Mouse (Mus musculus): ENCODE results near the gene Ruvbl2. TPM values are rescaled to one million over a fixed set of nuclear protein-coding genes. Genes with fewer than 3 reads are reported as not detected.
"Not testable (repeated sequence)": the region's sequence is repeated elsewhere in the genome, so short reads cannot be mapped to it uniquely, and the experiment has no call there.

Ruvbl2 gene
- polyA plus RNA-seq (2016; fragmentation: Nextera tagmentation; extraction: Ambion mirVana): 202 and 222 TPM in 2 replicates

- no peak within 1 kb of the TSS for H3K27ac ChIP-seq (replicated peaks)
- DNase-seq (ENCODE audit: low spot score): no peak
These were observed at the start of gene Ruvbl2 for GRCm38 (mm10) chr7:45437521-45438276. TSS of gene Ruvbl2 (minus strand) at chr7:45438096.

DNA sequence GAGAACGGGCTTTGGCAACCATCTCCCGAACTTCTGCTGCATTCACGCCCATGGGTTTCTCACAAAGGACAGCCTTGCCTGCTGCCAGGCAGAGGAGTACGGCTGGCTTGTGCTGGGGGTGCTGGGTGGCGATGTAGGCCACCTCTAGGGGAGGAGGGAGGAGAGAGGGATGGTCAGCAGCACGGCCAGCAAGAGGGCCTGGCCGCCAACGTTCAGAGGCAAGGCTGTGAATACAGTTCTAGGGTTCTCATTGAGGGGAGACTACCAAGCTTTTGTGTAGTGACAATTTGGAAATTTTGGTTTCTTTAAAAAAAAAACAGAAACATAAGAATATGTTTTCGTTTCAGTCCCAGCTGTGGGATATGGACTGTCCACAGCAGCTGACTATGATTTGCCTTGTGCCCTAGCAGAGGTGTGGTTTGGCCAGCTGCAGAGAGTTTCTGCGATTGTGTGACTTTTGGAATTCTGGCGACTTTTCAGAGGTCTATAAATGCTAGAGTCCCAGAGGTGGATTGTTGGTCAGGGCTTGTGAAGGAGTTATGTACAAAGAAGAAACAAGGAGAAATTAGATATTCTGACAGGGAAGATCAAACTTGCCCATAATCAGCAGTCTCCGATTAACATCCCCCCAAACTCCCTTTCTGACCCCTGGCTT, 49.0 kb upstream of the Ruvbl2 start, which contains the start of gene Gm45808:
TSS of gene Gm45808 (minus strand) at position 51 of the 655 bp plus-strand sequence.
- Histone ChIP-seq H3K4me1 (peaks cover 42% of the 10 kb centered on the region), H3K9me3 (replicated peaks) (no peaks in the 10 kb centered on the region), H3K36me3 (peaks cover 4% of the 10 kb centered on the region; the same call in 1 of the 2 replicates), H3K4me3 (peak within 1 kb of the TSS; percentile 71; the same call in 1 of the 2 replicates), H3K27me3 (ENCODE audit: low read depth, poor library complexity, severe bottlenecking) (no peaks in the 10 kb centered on the region), H3K27ac (replicated peaks) (peak within 1 kb of the TSS; percentile 92; the same call in 1 of the 2 replicates)
- 83% methylated on average over 12 of the region's 12 CpGs for WGBS
- no peak for DNase-seq (ENCODE audit: low spot score)

More at GRCm38 (mm10) chr7:45437521-45438276, at the start of gene Ruvbl2:
- peak within 1 kb of the TSS; percentile 3; the same call in 1 of the 2 replicates for H3K4me3 ChIP-seq
- H3K27me3 ChIP-seq (ENCODE audit: low read depth, poor library complexity, severe bottlenecking): no peaks in the 10 kb centered on the region
- no peaks in the 10 kb centered on the region for H3K9me3 ChIP-seq (replicated peaks)
- H3K36me3 ChIP-seq: peaks cover 41% of the 10 kb centered on the region
- WGBS: 18% methylated on average over 19 of the region's 19 CpGs
- peaks cover 46% of the 10 kb centered on the region for H3K4me1 ChIP-seq

DNA sequence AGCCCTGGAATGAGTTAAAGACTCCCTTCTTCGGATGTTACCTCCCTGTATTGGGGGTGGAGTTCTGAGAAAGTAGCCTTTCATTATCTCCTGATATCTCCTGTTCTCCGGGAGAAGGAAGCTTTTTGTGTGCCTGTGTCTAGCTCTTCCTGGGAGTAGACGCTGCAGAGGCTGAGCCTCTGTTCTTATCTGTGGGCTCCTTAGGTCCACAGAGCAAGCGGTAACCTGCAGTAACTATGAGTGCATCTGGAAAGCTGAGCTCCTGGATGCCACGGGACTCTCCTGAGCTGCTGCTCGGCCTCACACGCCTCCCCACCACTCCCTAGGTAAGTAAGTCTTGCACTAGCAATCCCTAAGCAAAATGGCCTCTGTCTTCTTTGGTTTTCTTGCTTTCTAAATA, 48.3 kb upstream of the Ruvbl2 start:
- no peak overlapping the region for H3K27ac ChIP-seq (replicated peaks)
- H3K4me1 ChIP-seq: peaks cover 38% of the 10 kb centered on the region
- H3K9me3 ChIP-seq (replicated peaks): no peaks in the 10 kb centered on the region
- no peaks in the 10 kb centered on the region for H3K27me3 ChIP-seq (ENCODE audit: low read depth, poor library complexity, severe bottlenecking)
- peaks cover 4% of the 10 kb centered on the region; the same call in 1 of the 2 replicates for H3K36me3 ChIP-seq
- no peak for DNase-seq (ENCODE audit: low spot score)
- WGBS: 82% methylated on average over 7 of the region's 7 CpGs
- no peak overlapping the region for H3K4me3 ChIP-seq

DNA sequence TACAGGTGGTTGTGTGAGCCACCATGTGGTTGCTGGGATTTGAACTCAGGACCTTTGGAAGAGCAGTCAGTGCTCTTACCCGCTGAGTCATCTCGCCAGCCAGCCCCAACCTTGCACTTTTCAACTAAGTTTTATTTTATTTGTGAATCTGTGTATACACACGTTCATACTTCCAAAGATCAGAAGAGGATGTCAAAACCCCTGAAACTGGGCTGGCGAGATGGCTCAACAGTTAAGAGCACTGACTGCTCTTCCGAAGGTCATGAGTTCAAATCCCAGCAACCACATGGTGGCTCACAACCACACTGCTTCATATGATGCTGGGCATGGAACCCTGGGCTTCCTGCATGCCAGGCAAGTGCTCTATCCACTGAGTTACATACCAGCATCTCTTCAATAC, 47.1 kb upstream of the Ruvbl2 start:
- not testable (repeated sequence) for H3K9me3 ChIP-seq (replicated peaks); H3K27me3 ChIP-seq (ENCODE audit: low read depth, poor library complexity, severe bottlenecking); H3K27ac ChIP-seq (replicated peaks); H3K36me3 ChIP-seq; DNase-seq (ENCODE audit: low spot score); H3K4me3 ChIP-seq
- 94% methylated on average over 5 of the region's 5 CpGs for WGBS
- peaks cover 26% of the 10 kb centered on the region for H3K4me1 ChIP-seq

- no peaks in the 10 kb centered on the region for H3K4me1 ChIP-seq
- no peak overlapping the region for H3K4me3 ChIP-seq
- no peaks in the 10 kb centered on the region for H3K27me3 ChIP-seq (ENCODE audit: low read depth, poor library complexity, severe bottlenecking)
- no peaks in the 10 kb centered on the region for H3K9me3 ChIP-seq (replicated peaks)
- 95% methylated on average over 1 of the region's 1 CpGs for WGBS
- peaks cover 12% of the 10 kb centered on the region for H3K36me3 ChIP-seq
- H3K27ac ChIP-seq (replicated peaks): no peak overlapping the region
- no peak for DNase-seq (ENCODE audit: low spot score)
These were observed 44.3 kb upstream of the Ruvbl2 start for GRCm38 (mm10) chr7:45482166-45482565.

DNA sequence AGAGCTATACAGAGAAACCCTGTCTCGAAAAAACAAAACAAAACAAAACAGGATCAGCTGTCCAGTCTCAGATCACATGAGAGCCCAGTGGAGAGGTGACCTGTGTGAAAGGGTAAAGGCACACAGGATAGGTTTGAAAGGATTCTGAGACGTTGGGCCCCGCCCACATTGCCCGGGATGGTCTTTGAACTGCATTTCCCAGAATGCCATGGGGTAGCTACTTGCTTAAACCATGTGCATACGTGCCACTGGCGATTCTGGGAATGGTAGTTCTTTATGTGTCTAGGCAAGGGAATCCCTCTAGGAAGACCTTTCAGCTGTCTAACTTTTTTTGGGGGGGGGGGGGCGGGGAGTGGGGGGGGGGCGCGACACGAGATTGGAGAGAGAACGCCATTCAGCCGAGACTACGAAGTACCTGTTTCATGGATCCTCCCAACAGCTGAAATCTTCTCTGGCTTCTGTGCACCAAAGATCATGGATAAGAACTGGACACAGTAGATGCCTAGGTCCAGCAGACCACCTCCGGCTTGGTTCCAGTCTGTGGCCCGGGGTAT, 43.6 kb upstream of the Ruvbl2 start, which contains the start of gene Tulp2:
TSS of gene Tulp2 (plus strand) at position 504 of the 554 bp plus-strand sequence.
- H3K27me3 ChIP-seq (ENCODE audit: low read depth, poor library complexity, severe bottlenecking): no peaks in the 10 kb centered on the region
- no peak within 1 kb of the TSS for H3K27ac ChIP-seq (replicated peaks)
- H3K9me3 ChIP-seq (replicated peaks): no peaks in the 10 kb centered on the region
- DNase-seq (ENCODE audit: low spot score): peak; percentile 41
- H3K4me1 ChIP-seq: no peaks in the 10 kb centered on the region
- 58% methylated on average over 15 of the region's 15 CpGs for WGBS
- H3K4me3 ChIP-seq: no peak within 1 kb of the TSS
- H3K36me3 ChIP-seq: peaks cover 12% of the 10 kb centered on the region

GRCm38 (mm10) chr7:45480310-45480709, 42.4 kb upstream of the Ruvbl2 start:
- 87% methylated on average over 4 of the region's 4 CpGs for WGBS
- H3K27me3 ChIP-seq (ENCODE audit: low read depth, poor library complexity, severe bottlenecking); H3K4me3 ChIP-seq; H3K9me3 ChIP-seq (replicated peaks); H3K4me1 ChIP-seq; DNase-seq (ENCODE audit: low spot score); H3K27ac ChIP-seq (replicated peaks); H3K36me3 ChIP-seq: not testable (repeated sequence)

DNA sequence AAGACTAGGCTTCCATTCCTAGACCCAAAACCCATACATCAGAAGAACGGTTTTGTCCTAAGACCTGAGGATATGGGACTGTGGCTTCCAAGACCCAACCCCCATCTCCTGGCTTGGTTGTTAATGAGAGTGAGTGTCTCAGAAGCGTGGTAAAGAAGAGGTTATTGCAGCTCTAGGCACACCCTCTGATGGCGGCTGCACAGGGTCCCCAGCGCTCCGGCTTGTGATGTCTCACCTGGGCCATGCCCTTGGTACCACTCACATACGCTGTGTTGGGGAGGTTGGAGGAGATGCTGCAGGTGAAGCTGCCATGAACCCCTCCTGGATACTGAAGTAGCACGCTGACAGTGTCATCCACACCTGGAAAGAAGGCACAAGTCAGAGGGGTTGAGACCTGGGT, 40.9 kb upstream of the Ruvbl2 start:
- WGBS: 96% methylated on average over 7 of the region's 7 CpGs
- H3K27me3 ChIP-seq (ENCODE audit: low read depth, poor library complexity, severe bottlenecking): no peaks in the 10 kb centered on the region
- H3K36me3 ChIP-seq: peaks cover 10% of the 10 kb centered on the region
- H3K4me3 ChIP-seq: no peak overlapping the region
- H3K4me1 ChIP-seq: no peaks in the 10 kb centered on the region
- DNase-seq (ENCODE audit: low spot score): no peak
- no peak overlapping the region for H3K27ac ChIP-seq (replicated peaks)
- no peaks in the 10 kb centered on the region for H3K9me3 ChIP-seq (replicated peaks)

DNA sequence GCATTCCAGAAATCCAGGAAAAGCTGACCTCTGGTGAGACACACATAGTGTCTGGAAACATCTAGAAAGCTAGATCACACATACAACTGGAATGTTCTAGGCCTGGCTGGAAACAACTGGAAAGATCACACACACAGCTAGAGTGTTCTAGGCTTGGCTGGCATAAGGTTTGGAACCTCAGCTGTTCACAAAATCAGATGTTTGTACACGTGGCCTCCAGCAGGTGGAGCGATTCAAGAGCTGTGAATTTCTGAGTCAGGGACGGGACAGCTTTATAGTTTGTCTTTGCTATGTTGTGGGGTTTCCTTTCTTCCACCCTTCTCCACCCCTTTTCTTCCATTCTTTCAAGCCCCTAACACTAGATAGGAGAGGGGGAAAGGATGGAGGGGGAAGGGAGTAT, 39.1 kb upstream of the Ruvbl2 start:
- H3K36me3 ChIP-seq: peaks cover 10% of the 10 kb centered on the region
- no peaks in the 10 kb centered on the region for H3K9me3 ChIP-seq (replicated peaks)
- H3K4me3 ChIP-seq: no peak overlapping the region
- H3K4me1 ChIP-seq: no peaks in the 10 kb centered on the region
- H3K27me3 ChIP-seq (ENCODE audit: low read depth, poor library complexity, severe bottlenecking): no peaks in the 10 kb centered on the region
- DNase-seq (ENCODE audit: low spot score): peak; percentile 51
- no peak overlapping the region for H3K27ac ChIP-seq (replicated peaks)
- WGBS: 33% methylated on average over 3 of the region's 3 CpGs

GRCm38 (mm10) chr7:45476453-45476852, 38.6 kb upstream of the Ruvbl2 start:
- no peaks in the 10 kb centered on the region for H3K27me3 ChIP-seq (ENCODE audit: low read depth, poor library complexity, severe bottlenecking)
- no peak for DNase-seq (ENCODE audit: low spot score)
- H3K4me1 ChIP-seq: 0 out of 2 replicates have a peak, but pooled peaks cover 2% of the 10 kb centered on the region
- WGBS: 64% methylated on average over 1 of the region's 1 CpGs
- H3K9me3 ChIP-seq (replicated peaks): no peaks in the 10 kb centered on the region
- peaks cover 10% of the 10 kb centered on the region for H3K36me3 ChIP-seq
- H3K4me3 ChIP-seq: no peak overlapping the region
- no peak overlapping the region for H3K27ac ChIP-seq (replicated peaks)

DNA sequence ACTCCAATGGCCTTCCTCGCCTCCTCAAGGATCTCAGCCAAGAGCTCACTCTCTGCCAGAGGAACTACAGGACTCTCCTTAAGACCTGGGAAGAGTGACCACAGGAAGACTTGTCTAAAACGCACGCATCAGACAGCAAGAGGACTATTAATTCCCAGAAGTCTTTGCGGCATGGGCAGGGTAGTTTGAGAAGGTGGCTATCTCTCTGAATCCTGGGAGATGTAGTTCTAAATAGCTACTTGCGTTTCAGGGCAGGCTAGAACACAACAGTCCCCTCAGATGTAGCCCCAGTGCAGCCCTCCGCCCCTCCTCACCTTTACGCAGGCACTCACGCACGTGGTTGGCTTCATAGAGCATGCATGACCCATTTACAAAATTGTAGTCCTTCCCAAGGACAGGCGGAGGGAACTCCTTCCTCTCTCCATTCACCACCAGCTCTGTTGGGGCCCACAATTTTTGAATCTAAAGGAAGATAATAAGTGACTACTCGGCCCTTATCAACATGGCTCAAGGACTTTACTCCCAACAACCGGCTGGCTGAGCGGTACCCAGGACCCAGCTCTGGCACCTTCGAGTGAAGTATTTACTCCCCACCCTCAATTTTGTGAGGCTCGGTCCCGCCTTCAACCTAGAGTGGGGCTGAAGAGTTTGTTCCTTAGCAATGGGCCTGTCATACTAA, 37.5 kb upstream of the Ruvbl2 start:
- H3K27me3 ChIP-seq (ENCODE audit: low read depth, poor library complexity, severe bottlenecking): no peaks in the 10 kb centered on the region
- H3K4me3 ChIP-seq: 0 out of 2 replicates have a peak overlapping the region, but pooled peaks have one; percentile 14
- DNase-seq (ENCODE audit: low spot score): no peak
- 0 out of 2 replicates have a peak, but pooled peaks cover 5% of the 10 kb centered on the region for H3K4me1 ChIP-seq
- no peaks in the 10 kb centered on the region for H3K9me3 ChIP-seq (replicated peaks)
- peaks cover 10% of the 10 kb centered on the region for H3K36me3 ChIP-seq
- WGBS: 74% methylated on average over 16 of the region's 16 CpGs
- no peak overlapping the region for H3K27ac ChIP-seq (replicated peaks)

DNA sequence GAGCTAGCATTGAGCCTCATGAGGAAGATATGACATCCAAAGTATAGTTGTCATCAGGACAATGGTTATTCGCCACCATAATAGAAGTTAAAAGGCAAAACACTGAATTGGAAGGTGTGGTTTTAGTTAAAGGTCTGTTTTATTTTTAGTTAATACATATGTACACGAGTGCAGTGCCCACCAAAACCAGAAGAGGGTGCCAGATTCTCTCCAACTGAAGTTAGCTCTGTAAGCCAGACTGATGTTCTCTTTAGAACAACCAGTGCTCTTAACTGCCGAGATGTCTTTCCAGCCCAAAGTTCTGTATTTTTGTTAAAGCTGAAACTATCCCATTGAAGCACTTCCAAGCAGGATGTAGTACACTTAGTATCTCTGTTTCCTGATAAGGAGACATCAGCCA, 33.0 kb upstream of the Ruvbl2 start:
- WGBS: 15% methylated on average over 3 of the region's 3 CpGs
- Histone ChIP-seq H3K9me3 (replicated peaks) (no peaks in the 10 kb centered on the region), H3K27ac (replicated peaks) (no peak overlapping the region), H3K4me3 (no peak overlapping the region), H3K27me3 (ENCODE audit: low read depth, poor library complexity, severe bottlenecking) (no peaks in the 10 kb centered on the region), H3K4me1 (peaks cover 19% of the 10 kb centered on the region), H3K36me3 (peaks cover 3% of the 10 kb centered on the region; the same call in 1 of the 2 replicates)
- peak; percentile 62 for DNase-seq (ENCODE audit: low spot score)

Data from midbrain, embryonic 10.5 days (tissue).